Mouse (Mus musculus) heart, embryonic 16.5 days (tissue): ENCODE measurements around the gene Mmp1b. TPM values are rescaled to one million over a fixed set of nuclear protein-coding genes. Genes with fewer than 3 reads are reported as not detected.

ENCODE experiments used
- polyA plus RNA-seq: library from polyadenylated mRNA; unstranded; fragments of >200 nt; fragmentation: Nextera tagmentation; extraction: Ambion mirVana; gene quantifications from 2 replicates; pipeline ENCODE4 v1.2.1, GENCODE M21; 2015

Gene Mmp1b
- polyA plus RNA-seq, 1 experiment from 2014 or later, result not detected

Other genes with a start within 250 kb of the Mmp1b start
- 6.2 TPM in 2 replicates for gene Dync2h1, start 203.6 kb downstream of the Mmp1b start, polyA plus RNA-seq
- gene Dcun1d5, start 203.5 kb downstream of the Mmp1b start, polyA plus RNA-seq, result 84.6 and 93.7 TPM in 2 replicates
- 0.14 and 0.25 TPM in 2 replicates for gene Mmp13, start 115.5 kb downstream of the Mmp1b start, polyA plus RNA-seq
- 1.7 and 1.8 TPM in 2 replicates for gene Mmp12, start 43.7 kb downstream of the Mmp1b start, polyA plus RNA-seq
- gene Mmp3, start 57.8 kb upstream of the Mmp1b start, polyA plus RNA-seq, result not detected in 2 replicates
- not detected in 2 replicates for gene Mmp10, start 114.3 kb upstream of the Mmp1b start, polyA plus RNA-seq
- 0.56 and 1.2 TPM in 2 replicates for gene Mmp8, start 170.4 kb upstream of the Mmp1b start, polyA plus RNA-seq
- not detected in 2 replicates for gene Mmp27, start 183.3 kb upstream of the Mmp1b start, polyA plus RNA-seq
- gene Mmp20, start 240.2 kb upstream of the Mmp1b start, polyA plus RNA-seq, result not detected in 2 replicates